Mouse (Mus musculus) heart, adult 2 months (tissue): ENCODE data around the gene Rbm39. TPM values are rescaled to one million over a fixed set of nuclear protein-coding genes. Genes with fewer than 3 reads are reported as not detected.

Experiments used
- DNase-seq, 2 experiments: peaks; one replicate each; pipeline ENCODE4 v3.0.0; 2021
- H3K27ac ChIP-seq: fragments of 200-600 bp; 2 replicates; pipeline ENCODE4 v1.8.1; 2022
- H3K27me3 ChIP-seq: fragments of 200-500 bp; 2 replicates; pipeline ENCODE4 v1.6.1; 2012; ENCODE audit warnings: mild to moderate bottlenecking, low read length, inconsistent platforms, mixed read lengths; ENCODE audit not compliant: control insufficient read depth, insufficient read depth
- H3K36me3 ChIP-seq: fragments of 200-500 bp; 2 replicates; pipeline ENCODE4 v1.6.1; 2012; ENCODE audit warnings: low read length, inconsistent platforms; ENCODE audit not compliant: control insufficient read depth, insufficient read depth
- H3K4me1 ChIP-seq: fragments of 200-500 bp; 2 replicates; pipeline ENCODE4 v1.6.1; 2011; ENCODE audit warnings: low read length; ENCODE audit not compliant: control insufficient read depth, insufficient read depth
- H3K4me3 ChIP-seq: fragments of 200-600 bp; 2 replicates; pipeline ENCODE4 v1.8.1; 2022
- H3K79me2 ChIP-seq: fragments of 200-500 bp; replicated peaks from 2 replicates; pipeline ENCODE4 v1.6.1; 2012; ENCODE audit warnings: mild to moderate bottlenecking, inconsistent platforms, low read length, moderate library complexity, mixed read lengths; ENCODE audit not compliant: control insufficient read depth, insufficient read depth
- H3K9ac ChIP-seq: fragments of 200-500 bp; 2 replicates; pipeline ENCODE4 v1.6.1; 2012; ENCODE audit warnings: low read depth, mild to moderate bottlenecking, control low read depth, inconsistent platforms, low read length, mixed read lengths
- CTCF ChIP-seq: fragments of 200-600 bp; IDR thresholded peaks from 2 replicates; pipeline ENCODE4 v1.8.1; 2022; ENCODE audit warnings: antibody characterized with exemption, mild to moderate bottlenecking, moderate library complexity
- EP300 ChIP-seq: fragments of 200-500 bp; IDR thresholded peaks from 2 replicates; pipeline ENCODE4 v1.6.1; 2011; ENCODE audit warnings: low read depth, low read length, control low read depth; ENCODE audit not compliant: insufficient read depth
- POLR2A ChIP-seq: fragments of 200-500 bp; IDR thresholded peaks from 2 replicates; pipeline ENCODE4 v1.6.1; 2011; ENCODE audit warnings: mild to moderate bottlenecking, low read depth, low read length, control low read depth; ENCODE audit not compliant: insufficient read depth
- WGBS: fragments of 180-500 bp; shearing (Covaris S2); methylation state at CpG from one replicate; pipeline ENCODE4 v1.1.7; 2018; 5-methylcytosine and 5-hydroxymethylcytosine counted together
- intact Hi-C: fragments of 180-260 bp; cut with DNase I; formaldehyde crosslinking; loops from one replicate; pipeline ENCODE4 v1.15.1; 2025
- polyA plus RNA-seq: library from polyadenylated mRNA; depleted of rRNA; stranded (reverse); fragments of >200 nt; gene quantifications from 2 replicates; pipeline ENCODE4 v1.2.3, GENCODE M21; 2012
- total RNA-seq, 2 experiments: library from RNA; stranded (reverse); gene quantifications; 2 replicates each; pipeline ENCODE4 v1.2.3; 2021

Gene Rbm39
- total and polyA plus RNA-seq, 3 experiments: 25.8 to 143 (median 124) TPM

DNA sequence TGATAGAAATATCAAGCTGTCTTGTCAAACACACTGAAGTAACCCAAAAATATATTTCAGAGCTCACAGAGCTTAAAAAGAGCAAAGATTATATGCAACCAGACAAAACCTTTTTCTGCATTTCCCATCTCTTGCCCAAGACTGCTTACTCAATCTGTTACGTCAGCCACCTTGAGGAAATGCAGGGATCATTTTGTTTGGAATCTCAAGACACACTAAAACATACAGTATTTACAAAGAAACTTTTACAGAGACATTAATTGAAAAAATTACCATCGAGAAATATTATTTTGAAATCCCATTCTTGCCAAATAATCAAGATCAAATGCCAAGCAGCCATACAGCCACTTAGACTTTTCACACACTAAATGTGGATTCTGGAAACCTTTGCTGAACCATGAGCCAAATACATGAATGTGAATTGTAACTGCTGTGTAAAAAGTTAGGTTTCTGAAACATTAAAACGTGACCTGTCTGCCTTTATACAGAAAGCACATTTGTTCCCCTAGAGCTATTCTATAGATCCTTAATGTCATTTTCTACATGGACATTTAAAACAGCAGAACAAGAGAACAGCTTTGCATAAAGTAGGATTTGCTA is 32.6 kb downstream of the Rbm39 start:
- no peaks in the 10 kb centered on the region for H3K79me2 ChIP-seq
- no peaks in the 10 kb centered on the region for H3K27me3 ChIP-seq
- intact Hi-C loops: loop anchor here (2.0 to 10.0 kb wide), 2 partner anchors 13 to 143 kb away; partner anchors contain the start of genes 6430550D23Rik and Ergic3
- TF ChIP-seq EP300: no peak
- TF ChIP-seq CTCF: no peak
- TF ChIP-seq POLR2A: no peak
- WGBS: 81% methylated on average over 3 of the region's 3 CpGs
- DNase-seq: no peak
- peaks cover 3% of the 10 kb centered on the region for H3K4me1 ChIP-seq
- peaks cover 37% of the 10 kb centered on the region for H3K36me3 ChIP-seq
- no peak overlapping the region for H3K4me3 ChIP-seq
- no peak overlapping the region for H3K27ac ChIP-seq
- H3K9ac ChIP-seq: no peak overlapping the region

DNA sequence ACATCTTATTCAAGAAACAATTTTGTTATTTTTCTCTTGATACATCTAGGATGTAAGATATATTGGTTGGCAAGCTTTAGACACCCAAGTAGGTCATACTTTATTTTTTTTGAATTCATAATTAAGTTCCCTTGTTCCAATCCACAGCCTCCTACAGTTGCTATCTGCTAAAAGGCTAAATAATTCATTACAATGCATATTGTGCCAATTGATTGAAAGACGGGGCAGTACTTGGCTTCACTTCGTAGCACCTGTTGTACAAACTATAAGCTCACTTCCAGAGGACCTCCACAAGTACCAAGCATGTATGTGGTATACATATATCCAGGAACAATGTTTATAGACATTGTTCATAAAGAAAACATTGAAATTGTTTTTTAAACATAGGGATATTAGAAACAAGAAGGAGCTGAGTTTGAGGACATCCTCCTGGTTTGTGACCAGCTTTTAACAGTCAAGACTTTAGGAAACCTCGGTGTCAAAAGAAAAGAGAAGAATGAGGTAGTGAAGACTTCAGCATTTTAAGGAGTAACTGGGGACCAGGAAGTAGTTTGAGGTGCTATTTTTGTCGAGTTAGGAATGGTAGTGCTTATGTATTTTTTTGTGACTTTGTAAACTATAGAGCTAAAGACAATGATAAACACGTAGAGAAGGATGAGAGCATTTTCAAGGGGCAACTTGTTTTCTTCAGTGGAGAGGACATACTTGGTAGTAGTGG is 33.6 kb downstream of the Rbm39 start:
- intact Hi-C loops: loop anchor here (2.0 to 10.0 kb wide), 2 partner anchors 14 to 142 kb away; partner anchors contain the start of genes 6430550D23Rik and Ergic3
- H3K4me1 ChIP-seq: peaks cover 3% of the 10 kb centered on the region
- no peak overlapping the region for H3K4me3 ChIP-seq
- no peaks in the 10 kb centered on the region for H3K79me2 ChIP-seq
- 57% methylated on average over 5 of the region's 5 CpGs for WGBS
- no peak for DNase-seq
- H3K36me3 ChIP-seq: peaks cover 33% of the 10 kb centered on the region
- TF ChIP-seq POLR2A (no peak), EP300 (no peak), CTCF (no peak)
- no peak overlapping the region for H3K27ac ChIP-seq
- H3K27me3 ChIP-seq: no peaks in the 10 kb centered on the region
- H3K9ac ChIP-seq: no peak overlapping the region

DNA sequence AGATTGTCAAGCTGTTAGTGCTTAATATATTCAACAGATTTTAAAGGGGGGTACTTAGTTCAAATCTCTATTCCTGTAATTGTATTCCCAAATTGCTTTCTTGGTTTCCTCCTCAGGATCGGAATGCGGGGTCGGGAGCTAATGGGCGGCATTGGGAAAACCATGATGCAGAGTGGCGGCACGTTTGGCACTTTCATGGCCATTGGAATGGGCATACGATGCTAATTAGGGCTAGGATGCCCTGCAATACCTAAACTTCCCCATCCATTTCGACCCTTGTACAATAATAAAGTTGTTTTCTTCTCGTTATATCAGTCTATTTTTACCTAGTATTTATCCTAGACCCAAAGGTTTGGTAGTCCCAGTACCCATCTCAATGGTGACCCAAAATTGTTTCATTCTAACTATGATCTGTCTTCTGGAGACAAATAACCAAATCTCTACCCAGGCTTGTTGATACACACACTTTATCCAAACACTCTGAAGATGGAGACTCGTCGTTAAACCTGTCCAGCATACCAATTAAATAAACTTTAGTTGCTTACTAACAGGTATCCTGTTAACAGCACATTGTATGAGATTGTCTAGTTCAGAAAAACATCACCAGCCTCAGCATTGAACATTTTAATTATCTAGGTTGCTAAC is 34.4 kb downstream of the Rbm39 start:
- no peak overlapping the region for H3K4me3 ChIP-seq
- H3K79me2 ChIP-seq: no peaks in the 10 kb centered on the region
- H3K9ac ChIP-seq: no peak overlapping the region
- peaks cover 28% of the 10 kb centered on the region for H3K36me3 ChIP-seq
- peaks cover 3% of the 10 kb centered on the region for H3K4me1 ChIP-seq
- intact Hi-C loops: loop anchor here (2.0 to 10.0 kb wide), 2 partner anchors 15 to 141 kb away; partner anchors contain the start of genes 6430550D23Rik and Ergic3
- no peaks in the 10 kb centered on the region for H3K27me3 ChIP-seq
- TF ChIP-seq POLR2A (0 out of 2 replicates have a peak, but pooled peaks have one; percentile 25), EP300 (no peak)
- no peak overlapping the region for H3K27ac ChIP-seq
- no peak for DNase-seq
- 51% methylated on average over 11 of the region's 11 CpGs for WGBS

DNA sequence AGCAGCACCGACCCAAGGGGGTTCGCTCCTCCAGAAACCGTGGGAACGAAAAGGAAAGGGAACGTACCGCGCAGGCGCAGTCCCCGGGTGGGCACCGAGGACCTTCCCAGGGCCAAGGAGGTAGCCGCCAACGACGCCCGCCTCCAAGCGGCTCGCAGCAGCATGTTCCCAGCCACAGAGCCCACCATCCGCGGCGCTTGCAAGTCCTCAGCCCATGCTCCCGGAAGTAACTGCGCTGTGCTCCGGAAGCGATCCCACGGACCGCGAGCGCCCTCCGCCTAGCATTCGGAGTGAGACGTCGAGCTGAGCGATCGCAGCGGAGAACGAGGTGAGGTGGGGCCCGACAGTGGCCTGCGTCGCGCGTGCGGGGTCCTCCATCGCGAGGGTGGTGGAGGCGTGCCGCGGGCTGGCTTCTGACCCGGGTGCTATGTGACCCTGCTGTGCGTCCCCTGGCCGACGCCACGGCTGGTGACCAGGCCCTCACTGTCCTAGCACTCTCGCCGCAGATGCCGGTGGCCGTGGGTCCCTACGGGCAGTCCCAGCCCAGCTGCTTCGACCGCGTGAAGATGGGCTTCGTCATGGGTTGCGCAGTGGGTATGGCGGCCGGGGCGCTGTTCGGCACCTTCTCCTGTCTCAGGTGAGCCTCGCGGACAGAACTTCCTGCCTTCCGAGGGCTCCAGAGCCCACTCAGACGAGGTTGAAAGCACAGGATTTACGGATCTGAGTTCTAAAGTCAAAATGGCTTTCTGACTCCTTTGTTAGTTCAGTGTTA is 35.9 kb downstream of the Rbm39 start, which contains the start of the genes Romo1 and Nfs1:
Gene Romo1 (plus strand): TSS at position 87 of the 772 bp plus-strand sequence.
Gene Nfs1 (minus strand): TSS at position 234 of the 772 bp plus-strand sequence.
- Histone ChIP-seq H3K36me3 (peaks cover 17% of the 10 kb centered on the region), H3K27me3 (no peaks in the 10 kb centered on the region), H3K9ac (peak within 1 kb of the TSS; percentile 99), H3K27ac (peak within 1 kb of the TSS; percentile 88), H3K4me3 (peak within 1 kb of the TSS; percentile 93), H3K4me1 (peaks cover 3% of the 10 kb centered on the region), H3K79me2 (no peaks in the 10 kb centered on the region)
- intact Hi-C loops: loop anchor here (5.0 to 10.0 kb wide), 3 partner anchors 133 to 182 kb away; partner anchors contain the start of genes 6430550D23Rik and Ergic3
- under 1% methylated on average over 70 of the region's 70 CpGs for WGBS
- peak; percentile 92 to 93 for DNase-seq
- TF ChIP-seq EP300 (peak; percentile 54; the same call in 1 of the 2 replicates), CTCF (peak; percentile 62), POLR2A (peak; percentile 83)

DNA sequence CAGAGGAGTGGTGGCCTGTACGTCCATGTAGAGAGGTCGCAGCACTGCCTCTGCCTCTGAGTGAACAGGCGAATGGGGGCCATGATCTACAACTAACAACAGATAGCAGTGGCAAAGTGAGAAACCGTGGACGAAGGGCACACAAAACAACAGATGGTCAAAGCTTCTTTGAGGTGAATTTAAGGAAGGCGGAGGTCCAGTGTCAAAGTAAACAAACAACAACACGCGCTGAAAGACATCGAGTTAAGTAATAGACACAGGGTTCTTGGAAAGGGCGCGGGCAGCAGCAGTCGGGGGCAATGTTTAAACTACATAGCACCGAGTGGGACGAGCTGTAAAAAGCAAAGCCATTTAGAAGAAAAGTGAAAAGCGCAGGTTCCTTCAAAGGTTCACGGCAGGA is 36.7 kb downstream of the Rbm39 start:
- DNase-seq: no peak
- H3K9ac ChIP-seq: peak overlapping the region; percentile 99
- 3% methylated on average over 16 of the region's 16 CpGs for WGBS

More for the DNA sequence above, 36.7 kb downstream of the Rbm39 start:
- H3K79me2 ChIP-seq: no peaks in the 10 kb centered on the region
- no peaks in the 10 kb centered on the region for H3K27me3 ChIP-seq
- peak overlapping the region; percentile 93 for H3K4me3 ChIP-seq
- peak overlapping the region; percentile 88 for H3K27ac ChIP-seq
- intact Hi-C loops: loop anchor here (5.0 to 10.0 kb wide), 3 partner anchors 134 to 181 kb away; partner anchors contain the start of genes 6430550D23Rik and Ergic3
- peaks cover 10% of the 10 kb centered on the region for H3K36me3 ChIP-seq
- TF ChIP-seq CTCF (no peak), POLR2A (no peak), EP300 (no peak)
- H3K4me1 ChIP-seq: peaks cover 3% of the 10 kb centered on the region
